Comparison of ENCODE assay signal across 26 mouse cellular contexts in genomic region chr8:77096721-77097120, GRCm38 (mm10).
"Had no signal": no experiment of that assay in that cellular context is flagged by ENCODE, and none has a peak within 500 bp of the region (broad histone marks: within the 10 kb centered on the region; RNA-seq: fewer than 3 reads in every experiment).

No protein-coding gene starts in this region.

- H3K36me3 ChIP-seq: heart, embryonic 10.5 days; heart, embryonic 12.5 days; hindbrain, embryonic 10.5 days; hindbrain, embryonic 12.5 days; intestine, embryonic 15.5 days; limb, embryonic 10.5 days; limb, embryonic 12.5 days; liver, embryonic 13.5 days had no signal

- H3K9me3 ChIP-seq: heart, embryonic 10.5 days; heart, embryonic 12.5 days; hindbrain, embryonic 10.5 days; hindbrain, embryonic 12.5 days; intestine, embryonic 15.5 days; limb, embryonic 10.5 days; limb, embryonic 12.5 days; liver, embryonic 13.5 days had no signal

- H3K9ac ChIP-seq: heart, embryonic 12.5 days; hindbrain, embryonic 12.5 days; hindbrain, embryonic 14.5 days; intestine, embryonic 15.5 days; limb, embryonic 12.5 days; liver, embryonic 13.5 days had no signal

- H3K27me3 ChIP-seq: heart, embryonic 12.5 days; hindbrain, embryonic 12.5 days; intestine, embryonic 15.5 days; limb, embryonic 12.5 days; liver, embryonic 13.5 days had no signal

- H3K4me1 ChIP-seq: heart, embryonic 10.5 days; heart, embryonic 12.5 days; hindbrain, embryonic 10.5 days; hindbrain, embryonic 12.5 days; intestine, embryonic 15.5 days; limb, embryonic 10.5 days; limb, embryonic 12.5 days; liver, embryonic 13.5 days had no signal

- ATAC-seq: forebrain, embryonic 16.5 days; hindbrain, embryonic 16.5 days; inflammation-experienced regulatory T-cells, adult 6 months; intestine, embryonic 15.5 days; intestine, postnatal 0 days had no signal

- DNase-seq: gastrocnemius, adult 2 months; gastrocnemius, postnatal 10 days; gastrocnemius, postnatal 25 days; heart, adult 18-20 months; heart, postnatal 10 days; heart, postnatal 4 days; kidney, adult 18-20 months; kidney, adult 9 months; kidney, postnatal 4 days; liver; liver, embryonic 13.5 days had no signal

- H3K4me3 ChIP-seq: gastrocnemius, adult 2 months; heart, embryonic 10.5 days; heart, embryonic 12.5 days; hindbrain, embryonic 10.5 days; hindbrain, embryonic 12.5 days; intestine, embryonic 15.5 days; layer of hippocampus, adult 2 months; left cerebral cortex, adult 2 months; limb, embryonic 10.5 days; limb, embryonic 12.5 days; liver, embryonic 13.5 days had no signal

- H3K4me2 ChIP-seq: heart, embryonic 12.5 days; hindbrain, embryonic 12.5 days; hindbrain, embryonic 14.5 days; intestine, embryonic 15.5 days; limb, embryonic 12.5 days; liver, embryonic 11.5 days; liver, embryonic 13.5 days had no signal

- H3K27ac ChIP-seq: gastrocnemius, adult 2 months; heart, embryonic 10.5 days; hindbrain, embryonic 10.5 days; hindbrain, embryonic 12.5 days; hindbrain, embryonic 14.5 days; intestine, embryonic 15.5 days; layer of hippocampus, adult 2 months; left cerebral cortex, adult 2 months; limb, embryonic 10.5 days; limb, embryonic 12.5 days; liver, embryonic 13.5 days had no signal
